Mouse (Mus musculus): Measurements from ENCODE around the gene Tmem101.

Tmem101 gene

GRCm38 (mm10) chr11:102147213-102147989, 8.8 kb downstream of the Tmem101 start:
- DNase-seq: no peak

DNA sequence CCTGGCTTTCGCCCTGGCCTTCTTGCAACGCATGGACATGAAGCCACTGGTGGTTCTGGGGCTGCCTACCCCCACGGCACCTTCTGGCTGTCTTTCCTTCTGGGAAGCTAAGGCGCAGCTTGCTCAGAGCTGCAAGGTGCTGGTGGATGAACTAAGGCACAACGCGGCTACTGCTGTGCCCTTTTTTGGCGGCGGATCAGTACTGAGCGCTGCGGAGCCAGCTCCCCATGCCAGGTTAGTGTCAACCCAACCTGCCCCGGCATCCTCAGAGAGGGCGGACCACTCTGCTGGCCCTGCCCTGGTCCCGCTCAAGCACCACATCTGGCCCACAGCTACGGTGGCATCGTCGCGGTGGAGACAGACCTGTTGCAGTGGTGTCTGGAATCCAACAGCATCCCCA, 9.7 kb downstream of the Tmem101 start:
- no peak for DNase-seq

- no peak for DNase-seq
Measured at GRCm38 (mm10) chr11:102146005-102146404, 10.2 kb downstream of the Tmem101 start.

DNA sequence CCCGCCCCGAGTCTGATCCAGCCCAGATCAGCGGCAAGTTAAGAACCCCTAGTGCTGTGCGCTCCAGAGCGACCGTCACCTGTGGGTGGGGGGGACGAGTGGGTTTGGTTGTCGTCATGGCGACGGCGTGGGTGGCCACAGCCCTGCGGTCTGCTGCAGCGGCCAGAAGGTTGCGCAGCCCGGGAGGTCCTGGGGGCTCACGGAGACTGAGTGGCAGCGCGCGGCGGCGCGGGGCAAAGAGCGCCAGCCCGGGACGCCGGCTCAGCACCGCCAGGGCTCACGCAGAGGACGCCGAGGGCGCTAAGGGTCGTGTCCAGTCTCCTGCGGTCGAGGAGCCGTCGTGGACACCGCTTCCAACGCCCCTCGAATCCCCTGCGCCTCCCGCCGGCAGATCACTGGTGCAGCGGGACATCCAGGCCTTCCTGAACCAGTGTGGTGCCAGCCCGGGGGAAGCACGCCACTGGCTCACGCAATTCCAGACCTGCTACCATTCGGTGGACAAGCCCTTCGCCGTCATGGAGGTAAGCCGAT, 10.7 kb downstream of the Tmem101 start, which contains the start of gene Nags:
Nags (plus strand) TSS at position 43 of the 531 bp plus-strand sequence.
- DNase-seq: no peak

GRCm38 (mm10) chr11:102144957-102145470, 11.2 kb downstream of the Tmem101 start:
- no peak for DNase-seq

GRCm38 (mm10) chr11:102142355-102142754, 13.8 kb downstream of the Tmem101 start:
- DNase-seq: no peak

- peak; percentile 48 for DNase-seq
Measured at GRCm38 (mm10) chr11:102140508-102140907, 15.7 kb downstream of the Tmem101 start.

DNA sequence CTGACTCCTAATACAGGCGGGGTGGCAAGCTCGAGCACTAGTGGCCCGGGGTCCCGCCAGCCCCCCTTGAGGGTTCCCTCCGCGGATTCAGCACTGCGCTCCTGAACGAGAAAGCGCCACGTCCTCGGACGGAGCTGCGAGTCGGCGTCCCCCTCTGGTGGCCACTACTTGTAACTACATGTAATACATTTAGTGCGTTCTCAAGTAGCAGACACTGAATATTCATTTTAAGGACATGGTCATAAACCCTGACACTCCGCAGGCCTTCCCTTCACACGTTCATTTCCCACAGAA, 17.8 kb downstream of the Tmem101 start:
- DNase-seq: peak; percentile 72

GRCm38 (mm10) chr11:102137625-102138446, 18.4 kb downstream of the Tmem101 start:
- DNase-seq: no peak

DNA sequence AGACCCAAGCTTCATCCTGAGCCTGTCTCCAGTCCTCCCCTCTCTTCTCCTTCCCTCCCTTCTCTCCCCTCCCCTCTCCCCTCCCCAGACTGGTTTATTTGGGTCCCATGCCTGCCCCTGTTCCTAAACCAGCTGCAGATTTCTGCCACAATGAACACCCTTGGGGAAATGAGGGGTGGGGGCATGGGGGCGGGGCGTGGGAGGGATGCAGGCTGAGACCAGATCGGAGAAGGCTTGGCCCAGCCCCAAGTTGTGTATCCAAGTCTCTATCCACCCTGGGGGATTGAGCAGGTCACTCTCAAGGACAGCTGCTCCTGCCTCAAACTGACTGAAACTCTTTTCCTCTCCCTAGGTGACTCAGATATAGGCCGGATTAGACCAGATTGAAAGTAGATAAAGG, 21.7 kb downstream of the Tmem101 start:
- no peak for DNase-seq

DNA sequence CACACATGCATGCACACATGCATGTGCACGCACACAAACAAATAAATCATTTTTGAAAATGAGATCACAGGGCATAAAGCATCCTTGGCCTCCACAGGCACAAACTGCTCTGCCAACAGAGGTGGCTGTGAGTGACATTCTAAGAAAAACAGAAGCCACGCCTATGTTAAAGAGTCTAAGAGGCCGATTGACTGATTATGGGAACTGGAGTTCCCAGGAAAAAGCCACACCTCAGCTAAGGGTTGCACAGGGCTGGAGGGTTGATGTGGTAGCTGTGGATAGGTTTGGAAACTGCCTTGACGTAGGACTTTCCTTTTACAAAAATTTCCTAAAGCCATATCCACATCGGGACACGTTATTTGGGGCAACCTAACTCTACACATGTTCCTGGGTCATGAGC, 38.8 kb downstream of the Tmem101 start:
- no peak for DNase-seq

DNA sequence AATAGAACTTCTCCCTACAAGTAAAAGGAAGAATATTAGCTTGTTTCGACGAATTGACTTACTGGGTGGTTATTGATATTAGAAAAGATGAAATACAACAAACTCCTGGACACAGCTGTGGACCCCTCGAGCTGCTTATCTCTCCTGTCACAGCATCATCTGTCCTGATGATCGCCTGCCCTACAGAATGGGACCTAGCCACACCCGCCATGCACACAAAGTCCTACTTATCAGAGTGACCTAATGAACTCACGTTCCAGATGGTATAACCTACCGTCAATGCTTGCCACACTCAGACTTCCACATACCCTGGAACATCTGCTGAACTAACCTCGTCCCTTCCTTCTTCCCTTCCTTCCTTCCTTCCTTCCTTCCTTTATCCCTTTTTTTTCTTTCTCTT, 40.0 kb downstream of the Tmem101 start:
- DNase-seq: no peak

- DNase-seq: no peak
Measured at GRCm38 (mm10) chr11:102111576-102111975, 44.6 kb downstream of the Tmem101 start.

DNA sequence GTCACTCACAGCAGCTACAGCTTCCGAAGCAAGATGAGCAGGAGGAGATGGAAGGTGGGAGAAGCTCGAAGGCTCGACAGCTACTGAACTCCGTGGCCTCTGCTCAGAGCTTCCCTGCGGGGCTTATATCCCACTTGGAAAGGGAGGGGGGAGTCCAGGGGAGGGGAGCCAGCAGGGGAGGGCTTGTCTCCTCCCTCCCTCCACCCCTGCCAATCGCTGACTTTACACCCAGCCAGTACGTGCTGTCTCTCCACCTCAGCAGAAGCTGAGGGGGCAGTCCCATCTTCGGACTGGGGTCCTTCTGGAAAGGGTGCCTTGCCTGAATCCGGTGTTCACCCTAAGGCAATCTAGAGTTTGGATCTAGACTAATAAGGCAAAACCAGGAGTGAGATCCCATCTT, 48.5 kb downstream of the Tmem101 start, which contains the start of gene Pyy:
Pyy (minus strand) TSS at position 101 of the 400 bp plus-strand sequence.
- DNase-seq: no peak

DNA sequence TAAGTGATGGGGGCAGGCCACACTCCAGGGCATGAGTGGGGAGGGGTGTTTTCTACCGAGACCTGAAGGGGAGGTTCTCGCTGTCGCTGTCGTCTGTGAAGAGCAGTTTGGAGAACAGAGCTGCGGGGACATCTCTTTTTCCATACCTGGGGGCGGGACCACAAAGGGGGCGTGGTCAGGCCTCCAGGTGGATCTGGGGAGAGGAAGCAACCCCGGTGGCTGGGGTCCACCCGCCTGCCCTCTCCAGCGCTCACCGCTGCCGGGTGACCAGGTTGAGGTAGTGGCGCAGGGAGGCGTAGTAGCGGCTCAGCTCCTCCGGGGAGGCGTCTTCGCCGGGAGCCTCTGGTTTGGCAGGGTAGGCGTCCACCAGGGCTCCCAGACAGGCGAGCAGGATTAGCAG, 49.3 kb downstream of the Tmem101 start:
- DNase-seq: no peak

All from right cerebral cortex, postnatal 14 days (tissue).